Mouse (Mus musculus): ENCODE results near the gene Fam19a1.

DNA sequence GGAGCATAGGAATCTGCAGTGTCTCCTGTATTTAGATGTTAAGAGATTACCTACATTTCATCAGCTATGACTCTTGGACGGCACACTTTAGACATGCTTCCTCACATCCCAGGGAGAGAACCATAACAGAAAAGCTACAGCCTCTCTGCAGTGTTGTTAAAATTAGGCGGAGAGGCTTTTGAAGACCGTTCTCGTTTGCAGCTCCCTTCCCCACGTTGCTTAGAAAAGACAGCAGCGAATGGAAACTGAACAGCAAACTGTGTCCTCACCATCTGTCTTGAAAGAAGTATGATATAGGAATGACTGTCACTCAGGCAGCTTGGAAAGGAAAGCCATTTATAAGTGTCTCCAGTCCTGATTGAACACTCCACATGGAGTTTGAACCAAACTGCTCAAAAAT, 23.0 kb upstream of the Fam19a1 start:
- no peak for TF ChIP-seq CTCF (IDR thresholded peaks at IDR 0.05; ENCODE audit: borderline replicate concordance, insufficient read depth, low read length)
- no peak for TF ChIP-seq POLR2A (IDR thresholded peaks at IDR 0.05; ENCODE audit: low read depth, low read length)

Measured in embryonic fibroblast, embryonic 13.5 days (primary cell).